Mouse (Mus musculus) limb, embryonic 10.5 days (tissue): ENCODE data around the gene Ttc4. TPM values are rescaled to one million over a fixed set of nuclear protein-coding genes. Genes with fewer than 3 reads are reported as not detected.
A peak's percentile ranks its signal among the peaks of the same experiment; 100 is the strongest.

Experiments used
- DNase-seq: peaks from one replicate; pipeline ENCODE4 v3.0.0-alpha.2; 2017; ENCODE audit warnings: low spot score
- H3K27ac ChIP-seq: fragments of 300-500 bp; sonication (generic); 2 replicates; pipeline ENCODE4 v1.5.1; 2016; ENCODE audit warnings: mild to moderate bottlenecking
- H3K27me3 ChIP-seq: fragments of 300-500 bp; sonication (generic); 2 replicates; pipeline ENCODE4 v1.6.1; 2016; ENCODE audit warnings: low read depth, mild to moderate bottlenecking; ENCODE audit not compliant: poor library complexity, severe bottlenecking
- H3K36me3 ChIP-seq: fragments of 300-500 bp; sonication (generic); 2 replicates; pipeline ENCODE4 v1.6.1; 2016; ENCODE audit warnings: mild to moderate bottlenecking, moderate library complexity
- H3K4me1 ChIP-seq: fragments of 300-500 bp; sonication (generic); 2 replicates; pipeline ENCODE4 v1.6.1; 2016
- H3K4me3 ChIP-seq: fragments of 300-500 bp; sonication (generic); 2 replicates; pipeline ENCODE4 v1.5.1; 2016; ENCODE audit warnings: mild to moderate bottlenecking, moderate library complexity
- H3K9me3 ChIP-seq: fragments of 300-500 bp; sonication (generic); replicated peaks from 2 replicates; pipeline ENCODE4 v1.6.1; 2016; ENCODE audit warnings: mild to moderate bottlenecking
- WGBS: fragments of 180-500 bp; shearing (Covaris S2); methylation state at CpG from one replicate; pipeline ENCODE4 v1.1.7; 2016; 5-methylcytosine and 5-hydroxymethylcytosine counted together
- polyA plus RNA-seq: library from polyadenylated mRNA; unstranded; fragments of >200 nt; fragmentation: Nextera tagmentation; extraction: Ambion mirVana; gene quantifications from 2 replicates; pipeline ENCODE4 v1.2.1, GENCODE M21; 2016

The Ttc4 gene
- polyA plus RNA-seq, 1 experiment from 2014 or later = 132 TPM

DNA sequence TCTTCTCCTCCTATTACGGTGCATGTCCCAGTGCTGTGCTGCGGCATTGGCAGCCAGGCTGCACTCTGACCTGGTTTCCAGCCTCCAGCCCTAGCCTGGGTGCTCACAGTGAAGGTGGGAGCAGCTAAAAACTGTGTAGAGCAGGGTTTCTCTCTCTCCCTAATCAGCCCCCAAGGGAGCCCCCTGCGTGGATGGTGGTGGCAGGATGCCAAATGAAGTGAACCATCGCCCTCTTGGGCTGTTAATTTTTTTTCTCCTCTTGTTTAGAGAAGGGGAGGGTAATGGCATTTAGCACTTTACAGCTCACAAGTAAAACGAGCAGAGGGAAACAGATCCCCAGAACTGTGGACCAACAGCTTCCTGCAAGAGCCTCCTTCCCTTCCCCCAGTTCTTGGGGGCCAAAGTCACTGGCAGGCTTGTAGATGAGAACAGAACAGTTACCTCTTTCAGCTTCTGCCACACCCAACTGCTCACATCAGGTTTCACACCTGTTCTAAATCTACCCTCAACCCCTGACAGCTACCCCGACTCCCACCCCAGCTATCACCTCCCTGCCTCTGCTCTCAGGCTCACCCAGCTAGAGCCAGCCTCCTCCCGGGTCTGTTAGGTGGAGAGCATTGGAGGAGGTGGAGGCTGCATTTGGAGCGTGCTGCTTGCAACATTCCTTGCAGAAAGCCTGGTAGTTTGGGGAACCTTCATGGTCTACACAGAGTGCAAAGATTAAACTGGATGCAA, 35.1 kb downstream of the Ttc4 start:
- no peak for DNase-seq
- Histone ChIP-seq H3K9me3 (no peaks in the 10 kb centered on the region), H3K27ac (peak overlapping the region; percentile 30; the same call in 1 of the 2 replicates), H3K4me1 (peaks cover 15% of the 10 kb centered on the region), H3K36me3 (no peaks in the 10 kb centered on the region), H3K27me3 (no peaks in the 10 kb centered on the region), H3K4me3 (no peak overlapping the region)
- whole genome bisulfite sequencing = 22% methylated on average over 8 of the region's 8 CpGs

DNA sequence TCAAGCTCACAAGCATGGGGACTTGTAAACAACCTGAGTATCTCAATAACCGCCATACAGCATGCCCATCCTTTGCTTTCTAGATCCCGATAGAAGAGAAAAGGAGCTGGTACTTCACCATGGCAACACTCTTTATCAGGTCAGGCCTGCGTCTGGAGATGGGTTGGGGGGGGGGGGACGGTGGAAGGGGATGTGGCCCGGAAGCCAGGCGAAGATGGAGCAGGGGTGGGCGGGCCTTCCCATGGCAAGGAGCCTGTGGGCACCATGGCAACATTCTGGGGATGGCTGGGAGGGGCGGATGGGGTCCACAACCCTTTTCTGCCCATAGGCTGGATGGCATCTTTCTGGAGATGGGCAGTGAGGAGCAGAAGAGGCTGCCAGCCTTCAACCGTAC, 44.7 kb downstream of the Ttc4 start:
- Histone ChIP-seq H3K4me3 (no peak overlapping the region), H3K4me1 (peaks cover 28% of the 10 kb centered on the region), H3K27me3 (peaks cover 18% of the 10 kb centered on the region; the same call in 1 of the 2 replicates), H3K9me3 (no peaks in the 10 kb centered on the region), H3K27ac (no peak overlapping the region), H3K36me3 (no peaks in the 10 kb centered on the region)
- no peak for DNase-seq
- WGBS = 62% methylated on average over 9 of the region's 9 CpGs

DNA sequence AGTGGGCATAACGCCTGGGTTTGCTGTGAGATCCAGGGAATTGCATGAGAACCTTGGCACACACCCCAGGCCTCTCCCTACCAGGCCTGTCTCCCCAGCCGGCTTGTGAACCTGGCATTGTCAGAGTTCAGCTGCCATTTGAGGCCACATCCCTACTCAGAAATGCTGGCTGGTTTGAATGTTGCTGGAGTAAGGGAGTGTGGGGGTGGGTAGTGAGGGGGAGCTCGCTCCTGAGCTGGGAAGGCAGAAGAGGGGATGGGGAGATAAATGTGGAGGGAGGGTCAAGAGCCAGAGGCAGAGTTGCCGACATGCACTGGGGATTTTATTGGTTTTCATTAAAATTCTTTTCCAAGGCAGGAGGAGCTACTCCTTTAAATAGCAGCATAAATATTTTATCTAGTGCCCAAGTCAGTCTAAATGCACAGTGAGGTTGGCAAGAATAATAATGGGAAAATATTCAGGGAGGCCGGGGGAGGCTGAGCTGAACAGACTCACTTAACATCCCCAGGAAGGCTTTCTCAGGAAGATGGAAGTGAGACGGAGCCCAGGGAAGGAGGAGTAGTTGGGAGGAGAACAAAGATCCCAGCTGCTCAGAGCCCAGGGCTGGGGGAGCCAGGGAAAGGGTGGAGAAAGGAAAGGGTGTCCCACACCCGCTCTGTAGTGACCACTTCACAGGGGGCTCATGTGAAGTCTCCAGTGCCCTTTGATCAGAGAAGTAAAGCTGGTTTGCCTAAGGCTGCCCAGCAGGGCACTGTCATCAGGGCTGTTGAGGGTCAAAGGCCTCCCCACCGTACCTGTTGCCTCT, 45.3 kb downstream of the Ttc4 start:
- H3K4me1 ChIP-seq = peaks cover 32% of the 10 kb centered on the region
- H3K27me3 ChIP-seq = peaks cover 24% of the 10 kb centered on the region; the same call in 1 of the 2 replicates
- H3K4me3 ChIP-seq = no peak overlapping the region
- H3K36me3 ChIP-seq = no peaks in the 10 kb centered on the region
- H3K9me3 ChIP-seq = no peaks in the 10 kb centered on the region
- no peak overlapping the region for H3K27ac ChIP-seq
- DNase-seq = no peak
- WGBS = 40% methylated on average over 8 of the region's 8 CpGs

DNA sequence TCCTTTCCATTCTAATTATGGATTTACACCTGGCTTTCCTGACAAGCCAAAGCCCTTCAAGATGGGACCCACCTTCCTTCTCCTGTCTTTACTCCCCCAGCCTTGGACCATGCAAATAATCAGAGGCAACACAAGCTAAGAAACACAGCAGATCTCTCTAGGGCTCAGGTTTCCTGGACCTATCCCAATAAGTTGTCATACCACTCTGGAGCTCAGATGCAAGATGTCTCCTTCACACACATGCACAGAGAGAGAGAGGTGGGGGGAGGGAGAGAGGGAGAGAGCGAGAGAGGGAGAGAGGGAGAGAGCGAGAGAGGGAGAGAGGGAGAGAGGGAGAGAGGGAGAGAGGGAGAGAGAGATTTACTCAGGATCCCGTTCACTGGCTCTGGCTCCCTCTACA, 46.4 kb downstream of the Ttc4 start:
- peaks cover 30% of the 10 kb centered on the region; the same call in 1 of the 2 replicates for H3K27me3 ChIP-seq
- no peaks in the 10 kb centered on the region for H3K9me3 ChIP-seq
- no peak overlapping the region for H3K27ac ChIP-seq
- no peak overlapping the region for H3K4me3 ChIP-seq
- H3K4me1 ChIP-seq = peaks cover 36% of the 10 kb centered on the region
- no peaks in the 10 kb centered on the region for H3K36me3 ChIP-seq
- 83% methylated on average over 1 of the region's 3 CpGs for WGBS
- DNase-seq = no peak

DNA sequence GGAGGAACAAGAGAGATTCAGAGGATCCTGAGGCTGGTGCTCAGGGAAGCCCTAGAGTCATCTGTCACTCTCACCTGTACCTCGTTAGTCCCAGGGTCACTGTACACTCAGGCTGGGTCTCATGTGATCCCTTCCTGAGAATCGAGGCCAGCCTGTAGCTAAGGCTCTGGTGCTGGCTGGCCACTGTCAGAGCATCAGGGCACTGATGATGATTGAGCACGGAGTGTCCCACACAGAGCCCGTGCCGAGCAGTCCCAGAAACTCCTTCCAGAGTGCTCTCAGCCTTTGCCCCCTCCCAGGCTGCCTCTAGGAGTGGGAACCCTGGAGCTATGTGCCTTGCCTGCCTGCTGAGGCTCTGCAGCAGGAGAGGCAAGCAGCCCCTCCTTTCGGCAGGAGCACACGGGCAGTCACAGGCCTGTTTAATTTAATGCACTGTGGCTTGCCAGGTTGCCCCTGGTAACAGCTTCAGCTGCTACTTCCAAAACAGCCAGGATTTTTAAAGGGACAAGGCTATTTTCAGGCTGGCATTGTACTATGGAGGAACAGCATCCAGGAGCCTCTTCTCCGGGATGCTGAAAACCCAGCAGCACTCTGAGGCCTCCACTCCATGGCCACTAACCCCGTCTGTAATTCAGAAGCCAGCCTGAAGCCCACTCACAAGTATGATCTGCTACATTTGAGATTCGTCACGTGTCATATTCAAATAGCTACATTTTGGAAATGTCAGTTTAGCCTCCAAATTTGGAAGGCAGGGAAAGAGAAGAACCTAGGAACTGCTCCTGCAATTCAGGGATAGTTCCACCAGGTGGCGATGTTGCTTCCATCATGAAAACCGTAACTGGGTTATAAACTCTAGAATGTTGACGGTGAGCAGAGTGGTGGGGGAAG, 48.2 kb downstream of the Ttc4 start:
- WGBS = 24% methylated on average over 14 of the region's 14 CpGs
- Histone ChIP-seq H3K27me3 (peaks cover 30% of the 10 kb centered on the region), H3K27ac (peak overlapping the region; percentile 53; the same call in 1 of the 2 replicates)

DNA sequence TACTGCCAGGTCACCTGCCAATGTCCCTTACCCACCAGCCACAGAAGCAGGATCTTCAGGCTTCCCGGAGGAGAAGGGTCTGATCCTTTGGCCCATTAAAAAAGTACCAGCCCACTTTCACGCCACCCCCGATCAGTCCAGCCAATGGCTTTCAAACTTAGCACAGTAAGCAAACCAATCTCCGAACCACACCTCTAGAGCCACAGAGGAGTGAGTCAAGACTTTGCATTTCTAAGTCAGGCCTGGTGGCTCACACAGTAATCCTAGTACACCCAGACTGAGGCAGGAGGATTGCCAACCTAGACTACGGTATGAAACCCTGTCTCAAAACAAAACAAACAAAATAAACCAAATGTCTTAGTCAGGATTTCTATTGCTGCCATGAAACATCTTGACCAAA, 49.4 kb downstream of the Ttc4 start:
- Histone ChIP-seq H3K27me3 (peaks cover 42% of the 10 kb centered on the region), H3K36me3 (no peaks in the 10 kb centered on the region), H3K9me3 (no peaks in the 10 kb centered on the region), H3K27ac (no peak overlapping the region), H3K4me1 (peaks cover 56% of the 10 kb centered on the region), H3K4me3 (no peak overlapping the region)
- 64% methylated on average over 5 of the region's 5 CpGs for WGBS
- no peak for DNase-seq

More for the DNA sequence above, 48.2 kb downstream of the Ttc4 start:
- peaks cover 53% of the 10 kb centered on the region for H3K4me1 ChIP-seq
- H3K4me3 ChIP-seq = no peak overlapping the region
- H3K9me3 ChIP-seq = no peaks in the 10 kb centered on the region
- DNase-seq = peak; percentile 74
- no peaks in the 10 kb centered on the region for H3K36me3 ChIP-seq

DNA sequence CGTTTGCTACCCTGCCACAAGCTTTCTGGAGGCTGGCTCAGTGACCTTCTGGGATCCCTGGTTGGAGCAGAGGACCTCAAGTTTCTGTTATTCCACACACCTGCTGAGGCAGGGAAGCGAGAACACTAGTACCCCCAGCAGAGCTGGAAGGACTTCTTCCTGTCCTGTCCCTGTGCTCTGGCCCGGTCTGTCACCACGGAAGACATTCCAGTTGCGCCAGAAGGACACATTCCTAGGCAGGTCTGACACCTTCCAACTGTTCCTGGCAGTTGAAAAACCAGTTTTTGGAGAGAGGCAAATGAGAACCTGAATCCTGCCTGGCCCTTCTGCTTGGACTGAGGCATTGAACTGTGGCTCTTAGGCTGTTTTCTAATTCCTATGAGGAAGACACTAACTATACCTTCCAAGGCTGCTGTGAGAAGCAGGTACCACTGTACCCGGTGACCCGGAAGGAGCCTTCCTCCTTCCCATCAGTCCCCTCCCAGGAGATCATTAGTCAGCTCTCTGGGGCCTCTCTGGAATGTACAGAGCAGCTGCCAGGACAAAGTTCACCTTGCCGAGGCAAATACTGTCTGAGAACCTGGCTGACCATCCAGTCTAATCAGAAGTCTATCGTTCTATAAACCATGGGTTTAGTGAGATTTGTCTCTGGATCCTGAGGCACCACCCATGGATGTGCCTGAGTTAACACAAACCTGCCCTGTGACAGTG, 49.9 kb downstream of the Ttc4 start:
- Histone ChIP-seq H3K4me3 (no peak overlapping the region), H3K9me3 (no peaks in the 10 kb centered on the region), H3K36me3 (no peaks in the 10 kb centered on the region), H3K27me3 (peaks cover 48% of the 10 kb centered on the region), H3K27ac (no peak overlapping the region), H3K4me1 (peaks cover 51% of the 10 kb centered on the region)
- WGBS = 42% methylated on average over 9 of the region's 9 CpGs
- DNase-seq = no peak

DNA sequence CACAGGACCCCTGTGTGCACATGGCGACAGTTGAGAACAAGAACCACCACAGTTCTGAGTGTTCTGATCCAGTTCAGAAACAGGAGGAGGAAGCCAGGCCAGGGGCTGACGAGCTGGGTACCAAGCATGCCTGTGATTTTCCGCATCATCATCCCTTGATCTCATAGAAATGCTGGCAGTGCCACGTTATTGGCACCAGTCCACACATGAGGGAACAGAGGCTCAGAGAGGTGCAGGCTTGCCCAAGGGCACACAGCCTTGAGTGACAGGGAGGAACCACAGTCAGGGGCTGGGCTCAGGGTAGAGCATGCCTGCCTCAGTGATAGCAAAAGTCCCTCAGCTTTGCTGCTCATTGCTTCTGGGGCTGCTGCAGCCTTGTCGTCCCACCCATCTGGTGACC, 50.9 kb downstream of the Ttc4 start:
- Histone ChIP-seq H3K4me1 (peaks cover 44% of the 10 kb centered on the region), H3K4me3 (no peak overlapping the region), H3K27ac (no peak overlapping the region), H3K9me3 (no peaks in the 10 kb centered on the region), H3K27me3 (peaks cover 54% of the 10 kb centered on the region), H3K36me3 (no peaks in the 10 kb centered on the region)
- DNase-seq = no peak
- WGBS = 86% methylated on average over 5 of the region's 5 CpGs

DNA sequence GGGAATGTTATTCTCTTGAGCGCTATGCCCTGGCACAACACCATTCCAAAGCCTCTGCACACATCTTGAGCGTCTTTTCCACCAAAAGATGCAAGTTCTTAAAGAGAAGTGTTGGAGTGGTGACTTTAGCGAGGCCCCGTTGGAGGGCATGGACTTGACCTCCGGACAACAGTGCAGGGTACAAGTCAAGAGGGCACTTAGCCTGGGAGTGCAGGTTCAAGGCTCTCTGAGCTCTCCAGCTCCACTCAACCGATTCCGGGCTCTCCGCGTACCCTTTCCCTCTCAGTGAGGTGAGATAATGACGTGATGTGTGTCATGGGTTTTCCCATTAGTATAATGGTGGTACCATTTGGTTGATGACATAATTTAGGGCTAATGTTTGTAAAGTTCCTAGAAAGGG, 54.5 kb downstream of the Ttc4 start:
- WGBS = 93% methylated on average over 10 of the region's 10 CpGs

DNA sequence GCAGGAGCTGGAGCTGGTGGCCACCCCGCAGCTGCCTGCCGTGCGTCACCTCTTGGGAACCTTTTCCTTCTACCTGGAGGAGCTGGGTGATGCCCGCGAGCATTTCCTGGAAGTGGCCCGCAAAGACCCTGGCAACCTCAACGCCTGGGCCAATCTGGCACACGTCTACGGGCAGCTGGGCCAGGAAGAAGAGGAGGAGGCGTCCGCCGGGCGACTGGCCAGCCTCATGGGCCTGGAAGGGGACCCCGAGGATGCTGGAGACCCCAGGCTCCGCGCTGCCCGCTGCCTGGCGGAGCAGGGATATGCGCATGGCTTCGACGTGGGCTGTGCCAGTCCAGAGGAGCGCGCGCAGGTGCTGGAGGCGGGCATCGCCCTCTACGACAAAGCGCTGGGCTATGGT, 56.0 kb downstream of the Ttc4 start:
- Histone ChIP-seq H3K36me3 (no peaks in the 10 kb centered on the region), H3K4me3 (no peak overlapping the region; the same call in 1 of the 2 replicates), H3K9me3 (no peaks in the 10 kb centered on the region), H3K4me1 (peaks cover 35% of the 10 kb centered on the region), H3K27me3 (peaks cover 73% of the 10 kb centered on the region), H3K27ac (no peak overlapping the region)
- DNase-seq = no peak
- WGBS = 33% methylated on average over 28 of the region's 28 CpGs

More for the DNA sequence above, 54.5 kb downstream of the Ttc4 start:
- DNase-seq = no peak
- no peak overlapping the region for H3K4me3 ChIP-seq
- H3K36me3 ChIP-seq = no peaks in the 10 kb centered on the region
- no peak overlapping the region for H3K27ac ChIP-seq
- peaks cover 42% of the 10 kb centered on the region for H3K4me1 ChIP-seq
- H3K9me3 ChIP-seq = no peaks in the 10 kb centered on the region
- peaks cover 79% of the 10 kb centered on the region for H3K27me3 ChIP-seq

DNA sequence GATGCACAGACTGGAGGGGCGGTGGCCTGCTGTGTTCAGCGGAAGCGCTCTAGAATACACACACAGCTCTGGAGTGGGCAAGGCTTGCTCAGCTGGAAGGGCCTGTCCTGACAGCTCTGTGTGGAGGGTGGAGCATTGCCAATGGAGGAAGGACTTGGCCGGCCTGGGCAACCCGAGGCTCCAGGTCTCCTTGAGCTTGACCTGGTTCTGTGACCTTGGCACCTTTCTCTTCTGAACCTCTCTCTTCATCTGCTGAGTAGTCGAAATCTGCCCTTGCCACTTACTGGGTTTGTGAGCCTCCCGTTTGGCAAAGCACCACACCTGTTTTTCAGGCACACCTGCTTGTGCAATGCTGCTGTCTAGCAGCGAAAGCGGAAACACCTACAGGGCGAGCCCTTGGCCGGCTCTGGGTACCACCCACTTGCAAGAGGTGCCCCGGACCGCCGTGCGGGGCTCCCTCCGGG, 56.7 kb downstream of the Ttc4 start, which contains the start of gene Ttc22:
Gene Ttc22, plus strand, starts transcription at position 403 of the 464 bp plus-strand sequence.
- no peak for DNase-seq
- Histone ChIP-seq H3K9me3 (no peaks in the 10 kb centered on the region), H3K4me3 (no peak within 1 kb of the TSS; the same call in 1 of the 2 replicates), H3K36me3 (no peaks in the 10 kb centered on the region), H3K27me3 (peaks cover 79% of the 10 kb centered on the region), H3K4me1 (peaks cover 35% of the 10 kb centered on the region), H3K27ac (no peak within 1 kb of the TSS)
- 26% methylated on average over 16 of the region's 16 CpGs for WGBS

DNA sequence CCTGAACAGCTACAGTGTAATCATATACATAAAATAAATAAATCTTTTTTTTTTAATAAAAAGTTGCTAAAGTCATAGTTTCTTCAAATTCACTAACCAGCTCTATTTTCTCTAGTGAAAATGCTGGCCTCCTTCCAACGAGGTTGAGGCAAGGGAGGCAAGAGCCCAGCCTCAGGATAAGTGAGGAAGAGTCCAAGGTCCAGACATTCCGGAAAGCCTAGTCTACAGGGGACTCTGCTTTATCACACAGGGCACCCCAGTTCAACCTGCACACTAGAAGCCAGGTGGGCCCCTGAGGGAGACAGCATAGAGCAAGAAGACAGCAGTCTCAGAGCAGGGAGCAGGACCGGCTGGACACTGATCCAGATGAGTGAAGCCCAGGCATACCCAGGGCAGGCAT, 57.3 kb downstream of the Ttc4 start:
- H3K36me3 ChIP-seq = no peaks in the 10 kb centered on the region
- peaks cover 33% of the 10 kb centered on the region for H3K4me1 ChIP-seq
- 77% methylated on average over 3 of the region's 3 CpGs for WGBS
- no peak overlapping the region for H3K27ac ChIP-seq
- H3K4me3 ChIP-seq = no peak overlapping the region
- DNase-seq = no peak
- peaks cover 82% of the 10 kb centered on the region for H3K27me3 ChIP-seq
- no peaks in the 10 kb centered on the region for H3K9me3 ChIP-seq
